Mouse (Mus musculus): ENCODE data around the gene Cnpy2. TPM values are rescaled to one million over a fixed set of nuclear protein-coding genes. Genes with fewer than 3 reads are reported as not detected.

The Cnpy2 gene
- polyA plus RNA-seq, 1 experiment from 2014 or later: 107 TPM

DNA sequence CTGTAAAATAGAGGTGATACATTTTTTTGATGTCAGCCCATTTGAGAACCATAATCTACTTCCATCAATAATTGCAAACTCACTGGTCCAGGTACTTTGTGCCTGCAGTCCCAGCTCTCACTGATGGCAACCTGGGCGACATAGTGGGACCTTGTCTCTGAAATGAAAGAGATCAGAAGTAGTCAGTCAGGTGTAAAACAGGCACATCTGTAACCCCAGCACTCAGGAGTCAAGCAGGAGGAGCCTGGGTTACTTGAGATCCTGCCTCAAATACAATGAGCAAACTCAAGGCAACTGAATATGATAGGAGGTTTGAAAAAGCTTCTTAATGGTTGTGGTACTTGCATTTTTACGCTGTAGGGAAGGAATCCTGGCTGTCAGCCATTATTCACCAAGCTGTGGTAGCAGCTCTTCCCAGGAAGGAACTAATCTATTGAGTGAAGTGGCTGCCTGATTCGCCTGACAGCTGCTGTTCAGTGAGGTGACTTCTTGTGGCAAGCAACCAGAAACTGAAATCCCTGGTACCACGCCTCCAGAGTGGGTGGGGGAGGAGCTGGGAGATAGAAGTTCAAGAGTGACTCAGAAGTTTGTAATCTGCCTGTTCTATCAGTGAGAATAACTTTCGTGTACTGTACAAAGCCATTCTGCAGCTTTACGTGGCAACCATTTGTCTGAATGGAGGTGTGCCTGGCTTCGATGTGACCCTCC, 22.5 kb downstream of the Cnpy2 start:
- H3K4me2 ChIP-seq: peak overlapping the region; percentile 67
- WGBS (ENCODE audit: insufficient replicate concordance): 18% methylated on average over 7 of the region's 7 CpGs
- H3K36me3 ChIP-seq: peaks cover 52% of the 10 kb centered on the region
- H3K27me3 ChIP-seq (replicated peaks): no peaks in the 10 kb centered on the region
- H3K9me3 ChIP-seq (replicated peaks): no peaks in the 10 kb centered on the region
- peak; percentile 88 for ATAC-seq
- peak overlapping the region; percentile 35 for H3K4me3 ChIP-seq
- peaks cover 74% of the 10 kb centered on the region for H3K4me1 ChIP-seq
- peak overlapping the region; percentile 48; the same call in 1 of the 2 replicates for H3K9ac ChIP-seq
- peak overlapping the region; percentile 88 for H3K27ac ChIP-seq

DNA sequence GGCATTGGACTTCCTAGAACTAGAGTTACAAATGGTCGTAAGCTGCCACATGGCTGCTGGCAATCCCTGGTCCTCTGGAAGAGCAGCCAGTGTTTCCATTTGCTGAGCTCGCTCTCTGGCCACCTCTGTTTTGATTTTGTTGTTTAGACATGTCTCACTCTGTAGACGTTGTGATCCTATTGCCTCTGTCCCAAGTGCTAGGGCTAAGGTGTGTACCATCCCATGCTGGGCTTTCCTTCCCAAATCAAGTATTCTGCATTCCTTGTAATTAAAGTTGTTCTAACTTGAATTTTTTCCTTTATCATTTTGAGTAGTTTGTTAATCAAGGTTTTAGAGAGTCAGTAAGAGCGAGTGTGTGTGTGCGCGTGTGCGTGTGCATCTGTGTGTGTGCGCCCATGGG, 25.3 kb downstream of the Cnpy2 start:
- H3K9me3 ChIP-seq (replicated peaks): no peaks in the 10 kb centered on the region
- 90% methylated on average over 8 of the region's 8 CpGs for WGBS (ENCODE audit: insufficient replicate concordance)
- H3K4me1 ChIP-seq: peaks cover 47% of the 10 kb centered on the region
- H3K36me3 ChIP-seq: peaks cover 62% of the 10 kb centered on the region
- no peak overlapping the region for H3K4me2 ChIP-seq
- H3K4me3 ChIP-seq: no peak overlapping the region
- H3K27ac ChIP-seq: no peak overlapping the region; the same call in 1 of the 2 replicates
- ATAC-seq: no peak
- no peak overlapping the region for H3K9ac ChIP-seq
- H3K27me3 ChIP-seq (replicated peaks): no peaks in the 10 kb centered on the region

DNA sequence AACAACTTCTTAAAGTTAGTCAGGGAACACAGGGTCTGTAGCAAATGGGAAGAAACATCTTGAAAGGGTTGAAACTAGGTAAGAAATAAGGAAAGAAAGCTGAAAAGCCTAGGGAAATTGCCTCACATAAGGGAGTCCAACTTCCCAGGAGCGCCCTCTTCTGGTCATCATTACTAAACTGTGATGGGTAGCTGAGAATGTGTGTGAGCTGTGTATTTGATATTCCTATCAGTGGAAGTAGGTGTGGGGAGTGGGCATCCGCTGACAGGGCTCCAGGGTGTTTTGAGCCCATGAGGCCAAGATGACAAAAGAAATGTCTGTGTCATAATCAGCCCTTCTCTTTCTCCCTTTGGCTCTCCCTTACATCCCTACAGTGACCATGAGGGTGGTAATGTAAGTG, 36.5 kb downstream of the Cnpy2 start:
- WGBS (ENCODE audit: insufficient replicate concordance): 52% methylated on average over 2 of the region's 2 CpGs
- H3K9ac ChIP-seq: no peak overlapping the region
- no peak overlapping the region for H3K4me2 ChIP-seq
- no peaks in the 10 kb centered on the region for H3K4me1 ChIP-seq
- no peaks in the 10 kb centered on the region for H3K9me3 ChIP-seq (replicated peaks)
- ATAC-seq: peak; percentile 36; the same call in 1 of the 2 replicates
- no peaks in the 10 kb centered on the region for H3K27me3 ChIP-seq (replicated peaks)
- peaks cover 98% of the 10 kb centered on the region for H3K36me3 ChIP-seq
- no peak overlapping the region for H3K27ac ChIP-seq
- no peak overlapping the region for H3K4me3 ChIP-seq

DNA sequence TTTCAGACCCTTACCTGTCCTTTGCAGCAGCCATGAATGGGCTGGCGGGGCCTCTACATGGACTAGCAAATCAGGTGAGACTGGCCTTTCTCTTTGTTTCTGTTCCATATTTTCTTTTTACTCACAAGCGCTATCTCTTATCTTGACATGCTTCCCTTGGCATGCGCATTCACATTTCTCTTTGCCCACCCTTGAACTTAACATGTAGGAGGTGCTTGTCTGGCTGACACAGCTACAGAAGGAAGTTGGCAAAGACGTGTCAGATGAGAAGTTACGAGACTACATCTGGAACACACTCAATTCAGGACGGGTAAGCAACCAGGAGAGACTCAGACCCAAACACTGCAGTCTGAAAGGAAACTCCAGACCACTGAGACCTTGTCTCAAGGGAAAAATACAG, 37.0 kb downstream of the Cnpy2 start:
- H3K36me3 ChIP-seq: peaks cover 98% of the 10 kb centered on the region
- no peak overlapping the region for H3K9ac ChIP-seq
- H3K27me3 ChIP-seq (replicated peaks): no peaks in the 10 kb centered on the region
- H3K9me3 ChIP-seq (replicated peaks): no peaks in the 10 kb centered on the region
- 82% methylated on average over 6 of the region's 6 CpGs for WGBS (ENCODE audit: insufficient replicate concordance)
- H3K4me1 ChIP-seq: no peaks in the 10 kb centered on the region
- ATAC-seq: no peak
- H3K4me3 ChIP-seq: no peak overlapping the region
- H3K4me2 ChIP-seq: no peak overlapping the region
- no peak overlapping the region for H3K27ac ChIP-seq

DNA sequence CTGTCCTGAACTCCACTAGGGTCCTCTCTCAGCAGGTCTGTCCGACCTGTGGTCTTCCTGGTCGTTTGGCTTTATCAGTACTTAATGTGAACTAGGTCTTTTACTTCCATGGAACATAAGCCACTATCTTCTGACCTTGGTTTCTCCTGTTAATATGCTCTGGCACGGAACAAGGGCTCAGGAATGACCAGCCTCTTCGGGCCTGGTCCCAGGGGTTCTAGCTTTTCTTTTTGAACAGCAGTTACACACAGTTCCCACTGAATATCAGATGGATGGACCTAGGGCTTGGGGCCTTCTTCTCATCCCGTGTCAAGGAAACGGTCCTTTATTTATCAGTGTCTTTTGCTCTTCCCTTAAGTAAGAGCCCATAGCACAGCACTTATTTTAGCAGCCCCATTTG, 39.6 kb downstream of the Cnpy2 start:
- no peak for ATAC-seq
- H3K27ac ChIP-seq: no peak overlapping the region
- WGBS (ENCODE audit: insufficient replicate concordance): 82% methylated on average over 6 of the region's 6 CpGs
- H3K4me2 ChIP-seq: no peak overlapping the region
- H3K9me3 ChIP-seq (replicated peaks): no peaks in the 10 kb centered on the region
- H3K4me3 ChIP-seq: no peak overlapping the region
- H3K9ac ChIP-seq: no peak overlapping the region
- peaks cover 92% of the 10 kb centered on the region for H3K36me3 ChIP-seq
- peaks cover 9% of the 10 kb centered on the region for H3K4me1 ChIP-seq
- H3K27me3 ChIP-seq (replicated peaks): no peaks in the 10 kb centered on the region

DNA sequence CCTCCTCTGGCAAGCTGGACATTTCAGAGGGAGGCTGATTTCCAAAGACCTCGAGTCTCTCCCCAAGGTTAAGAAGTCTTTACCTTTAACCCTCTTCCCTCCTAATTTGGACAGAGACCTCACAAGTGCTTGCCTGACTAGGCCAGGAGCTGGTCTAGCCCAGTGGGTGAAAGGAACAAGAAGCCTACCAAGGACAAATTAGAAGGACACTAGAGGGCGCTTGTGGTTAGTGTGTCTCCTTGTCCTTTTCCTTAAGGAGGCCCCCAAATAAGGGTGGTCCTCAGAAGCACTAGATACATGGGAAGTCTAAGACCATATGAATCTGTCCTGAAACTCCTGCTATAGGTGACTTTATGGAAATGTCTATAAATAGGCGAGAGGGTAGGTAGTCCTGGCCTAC, 40.3 kb downstream of the Cnpy2 start:
- Histone ChIP-seq H3K4me1 (peaks cover 16% of the 10 kb centered on the region), H3K36me3 (peaks cover 84% of the 10 kb centered on the region), H3K9me3 (replicated peaks) (no peaks in the 10 kb centered on the region), H3K9ac (no peak overlapping the region), H3K4me2 (no peak overlapping the region), H3K27me3 (replicated peaks) (no peaks in the 10 kb centered on the region), H3K4me3 (no peak overlapping the region), H3K27ac (no peak overlapping the region)
- WGBS (ENCODE audit: insufficient replicate concordance): 45% methylated on average over 3 of the region's 3 CpGs
- ATAC-seq: no peak

DNA sequence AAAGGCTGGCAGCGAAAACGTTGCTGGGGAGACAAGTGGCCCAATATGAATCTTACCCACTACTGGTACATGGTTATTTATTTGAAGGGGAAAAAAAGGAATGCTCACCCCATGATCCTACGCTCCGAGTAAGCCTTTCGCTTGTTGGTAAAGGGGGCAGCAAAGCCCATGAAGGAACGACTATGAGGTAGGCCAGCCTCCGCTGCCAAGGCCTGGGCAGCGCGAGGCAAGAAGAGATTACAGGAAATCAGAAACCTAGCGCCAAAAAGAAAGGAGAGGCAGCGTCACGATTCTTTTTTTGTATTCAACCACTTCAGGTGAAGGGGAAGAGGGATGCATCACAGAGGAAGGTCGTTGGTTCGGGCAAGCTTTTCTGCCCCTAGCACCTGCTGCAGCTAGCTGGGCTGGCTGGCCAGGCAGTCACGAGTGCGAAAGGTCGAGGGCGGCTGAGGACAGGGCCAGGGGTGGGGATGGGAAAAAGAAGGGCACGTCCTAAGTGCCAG, 45.7 kb downstream of the Cnpy2 start:
- Histone ChIP-seq H3K36me3 (peaks cover 30% of the 10 kb centered on the region), H3K9me3 (replicated peaks) (no peaks in the 10 kb centered on the region), H3K4me3 (peak overlapping the region; percentile 76), H3K9ac (peak overlapping the region; percentile 81), H3K27me3 (replicated peaks) (no peaks in the 10 kb centered on the region), H3K4me2 (peak overlapping the region; percentile 96), H3K4me1 (peaks cover 40% of the 10 kb centered on the region), H3K27ac (peak overlapping the region; percentile 90)
- WGBS (ENCODE audit: insufficient replicate concordance): 23% methylated on average over 19 of the region's 19 CpGs
- no peak for ATAC-seq

DNA sequence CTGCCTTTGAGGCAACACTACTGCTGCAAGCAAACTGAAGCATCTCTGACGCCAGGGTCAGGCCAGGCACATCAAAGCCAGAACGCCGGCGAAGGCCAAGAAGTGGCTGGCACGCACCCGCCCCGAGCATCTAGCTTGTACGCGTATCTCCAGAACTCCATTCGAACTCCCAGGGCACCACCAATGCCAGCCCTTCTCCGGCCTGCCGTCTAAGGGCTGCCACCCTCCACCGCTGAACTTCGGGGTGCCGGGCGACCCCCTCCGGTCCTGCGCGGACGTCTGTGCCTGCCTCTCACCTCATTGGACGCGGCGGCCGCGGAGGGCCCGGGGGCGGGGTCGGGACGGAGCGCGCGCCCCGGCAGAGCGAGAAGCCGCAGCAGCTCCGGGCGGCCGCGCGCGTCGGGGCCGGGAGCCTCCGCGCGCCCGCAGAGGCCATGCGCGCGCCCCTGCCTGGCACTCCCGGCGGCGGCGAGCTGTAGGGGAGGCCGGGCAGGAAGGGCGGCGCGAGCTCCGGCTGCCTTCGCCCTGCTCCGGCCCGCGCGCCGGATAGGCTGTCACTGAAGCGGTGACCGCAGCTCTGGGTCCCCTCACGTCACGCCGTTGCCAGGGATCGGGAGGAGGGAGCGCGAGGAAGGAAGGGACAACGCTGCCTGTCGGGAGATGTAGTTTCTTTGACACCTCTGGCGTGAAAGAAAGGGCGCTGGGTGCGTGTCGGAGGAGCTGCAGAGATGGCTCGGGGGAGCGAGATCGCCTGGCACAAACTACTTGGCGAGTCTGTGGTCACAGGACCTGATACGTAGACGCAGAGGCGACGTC, 46.4 kb downstream of the Cnpy2 start, which contains the start of gene Coq10a:
Gene Coq10a, minus strand, starts transcription at position 596 of the 816 bp plus-strand sequence.
- H3K4me1 ChIP-seq: peaks cover 47% of the 10 kb centered on the region
- H3K27ac ChIP-seq: peak within 1 kb of the TSS; percentile 90
- H3K27me3 ChIP-seq (replicated peaks): no peaks in the 10 kb centered on the region
- H3K9me3 ChIP-seq (replicated peaks): no peaks in the 10 kb centered on the region
- H3K4me2 ChIP-seq: peak within 1 kb of the TSS; percentile 96
- H3K36me3 ChIP-seq: peaks cover 24% of the 10 kb centered on the region
- WGBS (ENCODE audit: insufficient replicate concordance): 2% methylated on average over 86 of the region's 87 CpGs
- peak within 1 kb of the TSS; percentile 76 for H3K4me3 ChIP-seq
- peak; percentile 89 for ATAC-seq
- peak within 1 kb of the TSS; percentile 81 for H3K9ac ChIP-seq

DNA sequence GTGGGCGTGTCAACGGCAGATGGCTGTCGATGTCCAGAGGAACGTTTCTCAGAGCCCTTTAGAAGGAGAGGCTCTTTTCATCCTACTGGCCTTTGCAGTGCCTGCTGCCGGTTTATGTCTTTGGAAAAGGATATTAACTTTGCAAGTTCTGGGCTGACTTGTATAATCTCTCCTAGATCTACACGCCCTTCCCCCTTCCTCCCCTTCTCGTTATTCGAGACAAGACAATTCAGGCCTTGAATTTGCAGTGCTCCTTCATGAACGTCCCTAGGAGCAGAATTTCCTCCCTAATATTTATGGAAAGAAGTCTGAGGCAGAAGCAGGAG, 46.9 kb downstream of the Cnpy2 start:
- ATAC-seq: no peak
- Histone ChIP-seq H3K27ac (peak overlapping the region; percentile 90), H3K4me3 (peak overlapping the region; percentile 76), H3K36me3 (peaks cover 19% of the 10 kb centered on the region), H3K4me1 (peaks cover 48% of the 10 kb centered on the region), H3K9me3 (replicated peaks) (no peaks in the 10 kb centered on the region), H3K9ac (peak overlapping the region; percentile 81), H3K4me2 (peak overlapping the region; percentile 96), H3K27me3 (replicated peaks) (no peaks in the 10 kb centered on the region)
- WGBS (ENCODE audit: insufficient replicate concordance): 7% methylated on average over 9 of the region's 9 CpGs

DNA sequence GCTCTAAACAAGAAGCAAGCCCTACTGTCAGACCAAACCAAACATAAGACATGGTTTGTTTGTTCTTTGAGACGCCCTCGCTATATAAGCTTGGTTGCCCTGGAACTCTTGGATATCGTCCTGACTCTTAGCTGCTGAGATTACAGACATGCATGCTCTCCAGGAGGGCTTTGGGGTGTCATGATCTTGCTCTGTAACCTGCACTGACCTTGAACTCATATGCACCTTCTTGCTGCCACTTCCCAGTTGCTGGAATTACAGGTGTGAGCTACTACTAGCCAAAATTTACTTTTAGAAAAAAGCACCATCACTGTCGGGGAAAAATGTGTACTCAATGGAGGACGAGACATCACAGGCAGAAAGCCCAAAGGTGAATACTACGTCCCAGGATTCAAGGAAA, 47.3 kb downstream of the Cnpy2 start:
- Histone ChIP-seq H3K9me3 (replicated peaks) (no peaks in the 10 kb centered on the region), H3K4me3 (peak overlapping the region; percentile 76), H3K27ac (peak overlapping the region; percentile 90), H3K4me1 (peaks cover 48% of the 10 kb centered on the region), H3K27me3 (replicated peaks) (no peaks in the 10 kb centered on the region), H3K9ac (peak overlapping the region; percentile 81), H3K4me2 (peak overlapping the region; percentile 96), H3K36me3 (peaks cover 15% of the 10 kb centered on the region)
- 72% methylated on average over 6 of the region's 6 CpGs for WGBS (ENCODE audit: insufficient replicate concordance)
- ATAC-seq: no peak

DNA sequence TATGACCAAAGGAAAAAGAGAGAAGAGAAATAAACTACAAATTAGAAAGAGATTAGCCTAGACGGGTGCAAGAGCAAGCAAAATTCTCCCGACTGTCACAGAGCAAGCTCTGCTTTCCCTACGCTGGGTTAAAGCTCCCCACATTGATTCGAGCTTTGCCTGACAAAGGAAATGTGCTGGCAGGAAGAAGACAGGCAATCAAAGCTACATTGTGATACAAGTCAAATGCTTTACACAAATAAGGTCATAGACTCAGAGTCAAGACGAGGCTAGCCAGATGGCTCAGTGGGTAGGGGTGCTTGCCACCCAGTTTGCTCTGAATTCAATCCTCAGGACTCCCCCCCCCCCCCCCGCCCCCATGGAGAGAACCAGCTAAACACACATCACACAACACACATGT, 47.8 kb downstream of the Cnpy2 start:
- no peak overlapping the region for H3K4me3 ChIP-seq
- peaks cover 48% of the 10 kb centered on the region for H3K4me1 ChIP-seq
- H3K9me3 ChIP-seq (replicated peaks): no peaks in the 10 kb centered on the region
- no peak overlapping the region for H3K27ac ChIP-seq
- ATAC-seq: no peak
- no peaks in the 10 kb centered on the region for H3K27me3 ChIP-seq (replicated peaks)
- WGBS (ENCODE audit: insufficient replicate concordance): 70% methylated on average over 5 of the region's 6 CpGs
- H3K9ac ChIP-seq: no peak overlapping the region
- 0 out of 2 replicates have a peak overlapping the region, but pooled peaks have one; percentile 96 for H3K4me2 ChIP-seq
- H3K36me3 ChIP-seq: peaks cover 11% of the 10 kb centered on the region

DNA sequence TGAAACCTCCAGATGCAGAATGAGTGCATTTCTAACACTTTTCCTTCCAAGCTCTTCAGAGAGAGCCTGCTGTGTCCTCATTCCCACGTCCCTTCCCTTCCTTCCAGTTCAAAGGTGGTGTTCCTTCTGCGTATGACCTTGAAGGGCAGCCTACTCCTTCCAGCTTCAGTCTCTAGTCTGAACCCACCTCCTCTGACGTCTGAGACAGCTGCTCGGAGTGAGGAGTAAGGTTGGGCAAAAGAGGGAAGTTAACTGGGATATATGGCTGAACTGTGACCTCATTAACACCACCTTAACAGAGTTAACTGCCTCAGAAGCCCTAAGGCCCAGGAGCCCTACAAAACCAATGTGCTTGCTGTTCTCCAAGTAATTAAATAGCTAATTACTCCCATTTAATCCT, 48.3 kb downstream of the Cnpy2 start:
- Histone ChIP-seq H3K4me2 (no peak overlapping the region), H3K4me1 (peaks cover 50% of the 10 kb centered on the region), H3K27me3 (replicated peaks) (no peaks in the 10 kb centered on the region), H3K9ac (no peak overlapping the region), H3K4me3 (no peak overlapping the region), H3K9me3 (replicated peaks) (no peaks in the 10 kb centered on the region), H3K27ac (no peak overlapping the region), H3K36me3 (peaks cover 6% of the 10 kb centered on the region)
- ATAC-seq: no peak
- WGBS (ENCODE audit: insufficient replicate concordance): 52% methylated on average over 4 of the region's 4 CpGs
